Mouse (Mus musculus) G1E (cell line): ENCODE data around the gene Gm8165. TPM values are rescaled to one million over a fixed set of nuclear protein-coding genes. Genes with fewer than 3 reads are reported as not detected.
"Not testable (repeated sequence)": the region's sequence is repeated elsewhere in the genome, so short reads cannot be mapped to it uniquely, and the experiment has no call there.

Experiments
- ATAC-seq: 2 replicates; pipeline ENCODE4 v1.8.0; 2016; ENCODE audit warnings: mild to moderate bottlenecking; ENCODE audit not compliant: insufficient number of reproducible peaks, poor library complexity, low FRiP score, severe bottlenecking; ENCODE audit errors: extremely low read depth
- DNase-seq: peaks from one replicate; pipeline ENCODE4 v3.0.0; 2012; ENCODE audit warnings: low spot score
- H3K27me3 ChIP-seq: 2 replicates; pipeline ENCODE4 v1.6.1; 2012; ENCODE audit warnings: mild to moderate bottlenecking, low read length, inconsistent platforms; ENCODE audit not compliant: insufficient read depth
- H3K36me3 ChIP-seq: replicated peaks from 2 replicates; pipeline ENCODE3; 2012; ENCODE audit warnings: mild to moderate bottlenecking, inconsistent platforms
- H3K4me1 ChIP-seq: 2 replicates; pipeline ENCODE4 v1.6.1; 2012; ENCODE audit warnings: low read depth, low read length, inconsistent platforms, mixed read lengths; ENCODE audit not compliant: insufficient read depth
- H3K4me3 ChIP-seq: 2 replicates; pipeline ENCODE4 v1.5.1; 2012; ENCODE audit warnings: low read depth, mild to moderate bottlenecking, inconsistent platforms, low read length, moderate library complexity, mixed read lengths
- H3K9me3 ChIP-seq: replicated peaks from 2 replicates; pipeline ENCODE4 v1.6.1; 2012; ENCODE audit warnings: inconsistent platforms
- polyA plus RNA-seq: library from polyadenylated mRNA; stranded (reverse); fragments of >175 nt; gene quantifications from 2 replicates; pipeline ENCODE4 v1.2.3, GENCODE M21; 2012
- total RNA-seq, 2 experiments: library from RNA; stranded (forward) in 1 of 2; stranded (reverse) in 1 of 2; fragments of 200-1000 nt in 1 of 2; fragments of >200 nt in 1 of 2; fragmentation: Nextera tagmentation in 1 of 2; gene quantifications; 2 replicates each; pipeline ENCODE4 v1.2.3; 2014 to 2017

Gm8165 gene
- total RNA-seq (2014; fragmentation: Nextera tagmentation) (not detected in 2 replicates), total RNA-seq (2017) (not detected in 2 replicates), polyA plus RNA-seq (not detected in 2 replicates)

- not testable (repeated sequence) for H3K36me3 ChIP-seq, DNase-seq, ATAC-seq, H3K4me3 ChIP-seq, H3K9me3 ChIP-seq, H3K27me3 ChIP-seq, H3K4me1 ChIP-seq
Observed at GRCm38 (mm10) chr14:43677099-43677498, at the start of gene Gm8165. TSS of gene Gm8165 (minus strand) at chr14:43677199.

- not testable (repeated sequence) for H3K4me1 ChIP-seq, DNase-seq, H3K36me3 ChIP-seq, H3K27me3 ChIP-seq, H3K9me3 ChIP-seq, ATAC-seq, H3K4me3 ChIP-seq
Observed at GRCm38 (mm10) chr14:43697621-43698020, 20.6 kb upstream of the Gm8165 start, which contains the start of gene Gm7324. TSS of gene Gm7324 (plus strand) at chr14:43697828.

Other genes with a start within 250 kb of the Gm8165 start
- gene Gm5799, start 133.6 kb downstream of the Gm8165 start, total RNA-seq (2014; fragmentation: Nextera tagmentation) = 0.58 TPM in 1 of 2 replicates, not detected in the other
- not detected in 2 replicates for gene Gm5799, start 133.6 kb downstream of the Gm8165 start, total RNA-seq (2017)
- gene Gm5799, start 133.6 kb downstream of the Gm8165 start, polyA plus RNA-seq = not detected in 2 replicates
- not detected in 2 replicates for gene Gm17654, start 98.1 kb downstream of the Gm8165 start, total RNA-seq (2014; fragmentation: Nextera tagmentation)
- gene Gm17654, start 98.1 kb downstream of the Gm8165 start, total RNA-seq (2017) = not detected in 2 replicates
- gene Gm17654, start 98.1 kb downstream of the Gm8165 start, polyA plus RNA-seq = not detected in 2 replicates
- not detected in 2 replicates for gene Gm10375, start 69.2 kb downstream of the Gm8165 start, total RNA-seq (2014; fragmentation: Nextera tagmentation)
- not detected in 2 replicates for gene Gm10375, start 69.2 kb downstream of the Gm8165 start, total RNA-seq (2017)
- gene Gm10375, start 69.2 kb downstream of the Gm8165 start, polyA plus RNA-seq = not detected in 2 replicates
- gene Gm7324, start 20.6 kb upstream of the Gm8165 start, total RNA-seq (2014; fragmentation: Nextera tagmentation) = 1.6 and 3.4 TPM in 2 replicates
- 6.0 and 12.6 TPM in 2 replicates for gene Gm7324, start 20.6 kb upstream of the Gm8165 start, total RNA-seq (2017)
- 0.18 and 0.60 TPM in 2 replicates for gene Gm7324, start 20.6 kb upstream of the Gm8165 start, polyA plus RNA-seq
- gene Gm16506, start 50.3 kb upstream of the Gm8165 start, total RNA-seq (2014; fragmentation: Nextera tagmentation) = not detected in 2 replicates
- 0.11 TPM in 1 of 2 replicates, not detected in the other for gene Gm16506, start 50.3 kb upstream of the Gm8165 start, total RNA-seq (2017)
- gene Gm16506, start 50.3 kb upstream of the Gm8165 start, polyA plus RNA-seq = not detected in 2 replicates
- 0.60 and 2.7 TPM in 2 replicates for gene Gm6526, start 70.7 kb upstream of the Gm8165 start, total RNA-seq (2014; fragmentation: Nextera tagmentation)
- gene Gm6526, start 70.7 kb upstream of the Gm8165 start, total RNA-seq (2017) = 0.35 and 0.66 TPM in 2 replicates
- not detected in 2 replicates for gene Gm6526, start 70.7 kb upstream of the Gm8165 start, polyA plus RNA-seq
- not detected in 2 replicates for gene Gm8180, start 107.5 kb upstream of the Gm8165 start, total RNA-seq (2014; fragmentation: Nextera tagmentation)
- not detected in 2 replicates for gene Gm8180, start 107.5 kb upstream of the Gm8165 start, total RNA-seq (2017)
- not detected in 2 replicates for gene Gm8180, start 107.5 kb upstream of the Gm8165 start, polyA plus RNA-seq
- gene Ear1, start 198.3 kb upstream of the Gm8165 start, total RNA-seq (2014; fragmentation: Nextera tagmentation) = not detected in 2 replicates
- 0.44 TPM in 1 of 2 replicates, not detected in the other for gene Ear1, start 198.3 kb upstream of the Gm8165 start, total RNA-seq (2017)
- not detected in 2 replicates for gene Ear1, start 198.3 kb upstream of the Gm8165 start, polyA plus RNA-seq
- gene Ear10, start 246.4 kb upstream of the Gm8165 start, total RNA-seq (2014; fragmentation: Nextera tagmentation) = not detected in 2 replicates
- gene Ear10, start 246.4 kb upstream of the Gm8165 start, total RNA-seq (2017) = not detected in 2 replicates
- not detected in 2 replicates for gene Ear10, start 246.4 kb upstream of the Gm8165 start, polyA plus RNA-seq
- gene Gm8113, start 248.2 kb upstream of the Gm8165 start, total RNA-seq (2014; fragmentation: Nextera tagmentation) = not detected in 2 replicates
- 0.05 and 0.06 TPM in 2 replicates for gene Gm8113, start 248.2 kb upstream of the Gm8165 start, total RNA-seq (2017)
- not detected in 2 replicates for gene Gm8113, start 248.2 kb upstream of the Gm8165 start, polyA plus RNA-seq